Mouse (Mus musculus) Patski (cell line): ENCODE results near the gene Bad. TPM values are rescaled to one million over a fixed set of nuclear protein-coding genes. Genes with fewer than 3 reads are reported as not detected.

Source experiments
- ATAC-seq: fragments of 100-300 bp; one replicate; pipeline ENCODE4 v1.8.0; 2021
- CTCF ChIA-PET: fragments of 350-600 bp; sonication (Branson Sonifier 250); formaldehyde crosslinking; loops from one replicate; lab custom pipeline; 2022; ENCODE audit warnings: inconsistent platforms; lab: Charles Lee
- POLR2A ChIA-PET: fragments of 350-600 bp; sonication (Branson Sonifier 250); formaldehyde crosslinking; loops from one replicate; lab custom pipeline; 2022; ENCODE audit warnings: antibody characterized with exemption, inconsistent platforms; lab: Charles Lee
- DNase-seq: peaks from one replicate; pipeline ENCODE4 v3.0.0-alpha.2; 2011; ENCODE audit warnings: low read depth, low spot score
- H3K27me3 ChIP-seq: fragments of 371-371 bp; one replicate; pipeline ENCODE4 v1.5.1; 2021
- CTCF ChIP-seq: fragments of 100-300 bp; IDR thresholded peaks from one replicate; pipeline ENCODE4 v1.5.1; 2021
- in situ Hi-C: fragments of 300-500 bp; cut with MboI; formaldehyde crosslinking; loops from 3 replicates; pipeline ENCODE4 v1.11.1; 2018; ENCODE audit warnings: low pct_unique_long_range_greater_than_20kb, mixed read lengths
- polyA plus RNA-seq: library from polyadenylated mRNA; unstranded; gene quantifications from one replicate; pipeline ENCODE4 v1.2.3, GENCODE M21; 2021

Gene Bad
- polyA plus RNA-seq, 1 experiment from 2014 or later = 108 TPM

- TF ChIP-seq CTCF = no peak
- in situ Hi-C loops = no loop called here
- CTCF ChIA-PET = interaction anchor here (2.4 to 2.8 kb wide), 2 partner anchors 9 to 19 kb away, joined by 10 to 21 read pairs; no protein-coding TSS in a partner anchor
- DNase-seq = no peak
- POLR2A ChIA-PET = interaction anchor here (1.2 to 5.0 kb wide), 9 partner anchors 9 to 97 kb away, joined by 3 to 75 read pairs (median 7); partner anchors contain the start of genes Esrra, Fkbp2 and Stip1
- ATAC-seq = no peak
- H3K27me3 ChIP-seq = no peaks in the 10 kb centered on the region
These were observed 1.1 kb downstream of the Bad start for GRCm38 (mm10) chr19:6942764-6943163.

- no peak for TF ChIP-seq CTCF
- CTCF ChIA-PET = interaction anchor here (2.4 kb wide), 1 partner anchor 20 kb away, joined by 10 read pairs; no protein-coding TSS in a partner anchor
- no peak for DNase-seq
- H3K27me3 ChIP-seq = no peaks in the 10 kb centered on the region
- ATAC-seq = no peak
- POLR2A ChIA-PET = interaction anchor here (1.3 to 5.0 kb wide), 4 partner anchors 8 to 32 kb away, joined by 3 to 75 read pairs (median 11); no protein-coding TSS in a partner anchor
- in situ Hi-C loops = no loop called here
These were observed 2.0 kb downstream of the Bad start for GRCm38 (mm10) chr19:6943709-6944108.

- no peaks in the 10 kb centered on the region for H3K27me3 ChIP-seq
- POLR2A ChIA-PET = interaction anchor here (1.5 kb wide), 1 partner anchor 26 kb away, joined by 4 read pairs; the partner anchor contains the start of gene Esrra
- CTCF ChIA-PET = no interaction called here
- TF ChIP-seq CTCF = no peak
- no peak for DNase-seq
- no peak for ATAC-seq
- in situ Hi-C loops = no loop called here
These were observed 6.1 kb downstream of the Bad start for GRCm38 (mm10) chr19:6947742-6948141.

GRCm38 (mm10) chr19:6948186-6948585 is 6.5 kb downstream of the Bad start:
- TF ChIP-seq CTCF = no peak
- no peak for ATAC-seq

GRCm38 (mm10) chr19:6949532-6949931 is 7.9 kb downstream of the Bad start:
- no peaks in the 10 kb centered on the region for H3K27me3 ChIP-seq
- in situ Hi-C loops = no loop called here
- ChIA-PET POLR2A (interaction anchor here (1.3 to 5.0 kb wide), 5 partner anchors 8 to 40 kb away, joined by 4 to 75 read pairs (median 6); partner anchors contain the start of genes Bad, Esrra, Gpr137 and Plcb3), CTCF (interaction anchor here (1.1 to 3.5 kb wide), 2 partner anchors 8 to 29 kb away, joined by 3 to 21 read pairs; partner anchors contain the start of genes Bad and Gpr137)
- ATAC-seq (no peak), DNase-seq (no peak)
- TF ChIP-seq CTCF = no peak

More at GRCm38 (mm10) chr19:6948186-6948585, 6.5 kb downstream of the Bad start:
- ChIA-PET CTCF (interaction anchor here (1.1 kb wide), 1 partner anchor 22 kb away, joined by 3 read pairs; no protein-coding TSS in a partner anchor), POLR2A (interaction anchor here (0.7 to 1.5 kb wide), 2 partner anchors 8 to 26 kb away, joined by 3 to 4 read pairs; partner anchors contain the start of gene Esrra)
- H3K27me3 ChIP-seq = no peaks in the 10 kb centered on the region
- no peak for DNase-seq
- in situ Hi-C loops = no loop called here

GRCm38 (mm10) chr19:6949951-6950350 is 8.3 kb downstream of the Bad start:
- ChIA-PET POLR2A (interaction anchor here (0.7 to 5.0 kb wide), 6 partner anchors 9 to 42 kb away, joined by 3 to 75 read pairs (median 6); partner anchors contain the start of genes Bad, Gpr137, Plcb3 and Ppp1r14b), CTCF (interaction anchor here (1.0 to 3.5 kb wide), 6 partner anchors 8 to 30 kb away, joined by 3 to 21 read pairs (median 4); partner anchors contain the start of genes Bad and Gpr137)
- in situ Hi-C loops = no loop called here
- ATAC-seq (no peak), DNase-seq (no peak)
- TF ChIP-seq CTCF = no peak
- no peaks in the 10 kb centered on the region for H3K27me3 ChIP-seq

- POLR2A ChIA-PET = interaction anchor here (0.7 to 5.0 kb wide), 11 partner anchors 9 to 43 kb away, joined by 3 to 75 read pairs (median 6); partner anchors contain the start of genes Bad, Catsperz, Gpr137 and Plcb3
- TF ChIP-seq CTCF = no peak
- in situ Hi-C loops = no loop called here
- H3K27me3 ChIP-seq = no peaks in the 10 kb centered on the region
- CTCF ChIA-PET = interaction anchor here (0.9 to 3.5 kb wide), 8 partner anchors 9 to 32 kb away, joined by 3 to 21 read pairs (median 4); partner anchors contain the start of genes Bad and Gpr137
- ATAC-seq (peak; percentile 22), DNase-seq (no peak)
These were observed 9.0 kb downstream of the Bad start for GRCm38 (mm10) chr19:6950613-6951153.

- POLR2A ChIA-PET = interaction anchor here (1.0 to 5.0 kb wide), 13 partner anchors 8 to 43 kb away, joined by 3 to 75 read pairs (median 6); partner anchors contain the start of genes Bad, Catsperz, Dnajc4 and Esrra
These were observed 9.8 kb downstream of the Bad start for GRCm38 (mm10) chr19:6951381-6951968.

GRCm38 (mm10) chr19:6951994-6952711 is 10.5 kb downstream of the Bad start:
- no peak for TF ChIP-seq CTCF
- in situ Hi-C loops = no loop called here
- H3K27me3 ChIP-seq = no peaks in the 10 kb centered on the region
- DNase-seq (no peak), ATAC-seq (peak; percentile 23)
- ChIA-PET CTCF (interaction anchor here (0.9 to 3.5 kb wide), 8 partner anchors 10 to 33 kb away, joined by 3 to 21 read pairs (median 8); partner anchors contain the start of genes Bad, Gpr137 and Plcb3), POLR2A (interaction anchor here (1.0 to 5.0 kb wide), 10 partner anchors 7 to 40 kb away, joined by 4 to 75 read pairs (median 6); partner anchors contain the start of genes Bad, Dnajc4, Esrra and Gpr137)

More at GRCm38 (mm10) chr19:6951381-6951968, 9.8 kb downstream of the Bad start:
- CTCF ChIA-PET = interaction anchor here (0.9 to 3.5 kb wide), 9 partner anchors 10 to 33 kb away, joined by 3 to 21 read pairs (median 7); partner anchors contain the start of genes Bad, Gpr137 and Plcb3
- ATAC-seq (peak; percentile 55), DNase-seq (no peak)
- H3K27me3 ChIP-seq = no peaks in the 10 kb centered on the region
- in situ Hi-C loops = no loop called here
- TF ChIP-seq CTCF = no peak
